Mouse (Mus musculus) C2C12 (cell line): Measurements from ENCODE around the gene Dcaf10.

ENCODE experiments used
- CEBPB ChIP-seq: IDR thresholded peaks from one replicate; pipeline ENCODE4 v1.6.1; 2011; ENCODE audit warnings: low read depth, mild to moderate bottlenecking, control low read depth, moderate library complexity
- CTCF ChIP-seq: IDR thresholded peaks from one replicate; pipeline ENCODE4 v1.5.1; 2011; ENCODE audit not compliant: control insufficient read depth, insufficient read depth, insufficient read length
- FOSL1 ChIP-seq: IDR thresholded peaks from one replicate; pipeline ENCODE4 v1.8.0; 2011; ENCODE audit warnings: mild to moderate bottlenecking, low read length; ENCODE audit not compliant: poor library complexity, insufficient read depth, severe bottlenecking
- MAX ChIP-seq: IDR thresholded peaks from one replicate; pipeline ENCODE4 v1.6.1; 2011; ENCODE audit warnings: mild to moderate bottlenecking, control low read depth
- MYOG ChIP-seq: IDR thresholded peaks from one replicate; pipeline ENCODE4 v1.6.1; 2011; ENCODE audit not compliant: control insufficient read depth, insufficient read length; ENCODE audit errors: extremely low read depth
- USF1 ChIP-seq: IDR thresholded peaks from one replicate; pipeline ENCODE4 v1.6.1; 2011; ENCODE audit warnings: low read depth, mild to moderate bottlenecking, control low read depth, moderate library complexity

DNA sequence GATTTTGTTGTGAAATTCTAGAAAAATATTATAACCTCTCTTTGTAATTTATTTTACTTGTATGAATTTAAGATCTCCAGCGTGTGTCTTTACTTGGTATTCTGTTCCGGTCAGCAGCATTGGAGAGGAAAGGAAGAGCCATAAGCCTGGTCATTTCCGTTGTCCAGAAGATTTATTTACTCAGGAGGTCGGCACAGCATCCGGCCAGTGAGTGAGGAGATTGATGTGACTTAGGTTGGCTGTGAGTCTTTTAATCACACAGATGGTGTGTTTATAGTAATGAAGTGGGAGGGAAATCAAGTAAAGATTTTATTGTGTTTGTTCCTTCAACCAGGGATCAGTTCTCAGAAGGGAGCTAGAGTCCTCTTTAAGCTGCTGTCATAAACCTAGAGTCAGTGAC lies 33.0 kb downstream of the Dcaf10 start:
- TF ChIP-seq CTCF (no peak), USF1 (no peak), MAX (no peak), FOSL1 (no peak), MYOG (no peak), CEBPB (no peak)
